Mouse (Mus musculus) midbrain, embryonic 15.5 days (tissue): ENCODE measurements at regions not wholly inside any gene's neighbourhood (a gene's known extent, or its start where the extent isn't known, plus 50 kb on each side); places are given as distances from the start of the nearest gene placed in this dataset.

Experiments used
- ATAC-seq: fragments of 200-750 bp; cut with Nextera tagmentation; replicated peaks from 2 replicates; pipeline ENCODE4 v1.8.0; 2017; ENCODE audit warnings: moderate TSS enrichment
- H3K27ac ChIP-seq: fragments of 300-500 bp; sonication (generic); 2 replicates; pipeline ENCODE4 v1.5.1; 2015; ENCODE audit warnings: mild to moderate bottlenecking, inconsistent platforms
- H3K27me3 ChIP-seq: fragments of 300-500 bp; sonication (generic); replicated peaks from 2 replicates; pipeline ENCODE4 v1.6.1; 2015; ENCODE audit warnings: inconsistent platforms
- H3K36me3 ChIP-seq: fragments of 300-500 bp; sonication (generic); replicated peaks from 2 replicates; pipeline ENCODE4 v1.6.1; 2015; ENCODE audit warnings: inconsistent platforms
- H3K4me1 ChIP-seq: fragments of 300-500 bp; sonication (generic); 2 replicates; pipeline ENCODE4 v1.6.1; 2015; ENCODE audit warnings: inconsistent platforms
- H3K4me2 ChIP-seq: fragments of 300-500 bp; sonication (generic); 2 replicates; pipeline ENCODE4 v1.6.1; 2015; ENCODE audit warnings: inconsistent platforms, mild to moderate bottlenecking, moderate library complexity
- H3K4me3 ChIP-seq: fragments of 300-500 bp; sonication (generic); 2 replicates; pipeline ENCODE4 v1.5.1; 2015; ENCODE audit warnings: mild to moderate bottlenecking, inconsistent platforms
- H3K9ac ChIP-seq: fragments of 300-500 bp; sonication (generic); 2 replicates; pipeline ENCODE4 v1.6.1; 2015; ENCODE audit warnings: mild to moderate bottlenecking, inconsistent platforms
- H3K9me3 ChIP-seq: fragments of 300-500 bp; sonication (generic); 2 replicates; pipeline ENCODE4 v1.6.1; 2016; ENCODE audit warnings: inconsistent platforms
- WGBS: fragments of 180-500 bp; shearing (Covaris S2); methylation state at CpG from one replicate; pipeline ENCODE4 v1.1.7; 2015; ENCODE audit warnings: mixed read lengths; 5-methylcytosine and 5-hydroxymethylcytosine counted together

DNA sequence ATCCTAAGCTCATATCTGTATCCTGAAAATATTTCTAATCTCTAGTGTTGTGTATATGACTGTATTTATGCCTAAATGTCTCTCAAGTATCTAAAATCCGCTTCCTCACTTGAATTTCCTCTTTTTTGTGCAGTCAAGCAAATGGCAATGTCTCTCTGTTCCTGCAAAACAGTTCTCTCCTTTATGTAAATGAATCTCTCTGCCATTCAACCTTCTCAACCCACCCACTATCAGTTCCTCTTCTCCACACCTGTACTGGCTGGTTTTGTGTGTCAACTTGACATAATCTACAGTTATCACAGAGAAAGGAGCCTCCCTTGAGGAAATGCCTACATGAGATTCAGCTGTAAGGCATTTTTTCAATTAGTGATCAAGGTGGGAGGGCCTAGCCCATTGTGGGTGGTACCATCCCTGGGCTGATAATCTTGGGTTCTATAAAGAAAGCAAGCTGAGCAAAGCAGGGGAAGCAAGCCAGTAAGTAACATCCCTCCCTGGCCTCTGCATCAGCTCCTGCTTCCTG, 375.5 kb downstream of the Synb start:
- H3K9ac ChIP-seq, result no peak overlapping the region
- H3K27me3 ChIP-seq, result no peaks in the 10 kb centered on the region
- H3K36me3 ChIP-seq, result no peaks in the 10 kb centered on the region
- H3K27ac ChIP-seq, result no peak overlapping the region
- no peak overlapping the region for H3K4me2 ChIP-seq
- WGBS, result 88% methylated on average over 1 of the region's 1 CpGs
- H3K9me3 ChIP-seq, result no peaks in the 10 kb centered on the region
- no peak overlapping the region for H3K4me3 ChIP-seq
- peaks cover 13% of the 10 kb centered on the region for H3K4me1 ChIP-seq
- no peak for ATAC-seq

DNA sequence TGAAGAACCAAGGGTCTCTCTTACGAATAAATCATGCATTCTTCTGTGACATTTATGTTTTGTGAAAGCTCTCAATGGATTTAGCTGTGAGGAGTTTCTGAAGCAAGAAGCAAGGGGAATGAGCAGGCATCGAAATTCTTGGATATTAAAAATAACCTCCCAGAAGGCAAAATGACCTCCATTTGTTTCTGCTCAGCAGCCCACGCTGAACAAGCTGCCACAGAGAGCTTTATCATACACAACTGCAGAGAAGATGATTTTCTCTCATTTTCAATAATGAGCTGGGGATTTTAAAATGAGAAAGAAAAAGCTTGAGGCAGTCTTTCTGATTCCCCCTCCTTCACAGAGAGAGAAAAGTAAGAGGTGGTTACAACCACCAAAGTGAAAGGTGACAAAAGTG, 394.2 kb downstream of the Synb start:
- WGBS, result 69% methylated on average over 3 of the region's 3 CpGs
- Histone ChIP-seq H3K4me1 (no peaks in the 10 kb centered on the region), H3K9me3 (no peaks in the 10 kb centered on the region), H3K4me3 (no peak overlapping the region), H3K4me2 (no peak overlapping the region), H3K27me3 (no peaks in the 10 kb centered on the region), H3K9ac (no peak overlapping the region), H3K27ac (no peak overlapping the region), H3K36me3 (no peaks in the 10 kb centered on the region)
- no peak for ATAC-seq

DNA sequence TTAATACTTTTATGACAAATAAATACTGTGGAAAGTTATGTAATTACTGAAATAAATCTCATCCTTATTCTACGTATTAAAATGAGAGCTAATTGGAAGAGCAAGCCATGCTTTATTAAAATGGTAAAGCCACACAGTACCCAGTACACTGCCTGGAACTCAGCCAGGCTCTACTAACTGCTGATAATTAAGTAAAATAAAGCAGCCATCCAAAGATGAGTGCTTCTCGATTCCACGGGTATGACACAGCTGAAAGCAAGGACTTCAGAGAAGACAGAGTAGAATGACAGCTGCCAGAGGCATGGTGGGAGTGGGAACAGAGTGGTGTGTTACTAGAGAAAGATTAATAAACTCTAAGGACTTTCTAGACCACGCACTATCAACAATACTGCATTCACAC, 416.9 kb downstream of the Synb start:
- Histone ChIP-seq H3K4me1 (no peaks in the 10 kb centered on the region), H3K9ac (no peak overlapping the region), H3K27me3 (no peaks in the 10 kb centered on the region), H3K27ac (no peak overlapping the region), H3K9me3 (no peaks in the 10 kb centered on the region), H3K4me3 (no peak overlapping the region), H3K36me3 (no peaks in the 10 kb centered on the region), H3K4me2 (no peak overlapping the region)
- WGBS, result 74% methylated on average over 4 of the region's 4 CpGs
- no peak for ATAC-seq

DNA sequence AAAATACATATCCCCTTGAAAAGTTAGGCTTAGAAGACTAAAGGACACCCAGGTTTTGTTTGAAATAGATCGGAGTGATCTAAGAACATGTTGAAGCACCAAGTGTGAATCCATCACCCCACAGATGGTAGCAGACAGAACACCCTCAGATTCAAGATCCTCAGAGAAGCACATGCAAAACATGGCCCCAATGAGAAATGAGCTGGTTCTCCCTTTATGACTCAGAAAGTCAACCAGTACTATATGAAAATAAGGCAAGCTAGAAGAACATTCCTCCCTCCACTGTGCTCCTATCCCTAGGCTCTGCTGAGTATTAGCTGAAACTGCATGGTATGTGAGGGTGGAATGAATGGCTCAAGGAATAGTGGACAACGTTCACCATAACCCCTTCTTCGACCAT, 433.0 kb downstream of the Synb start:
- ATAC-seq, result no peak
- H3K9me3 ChIP-seq, result no peaks in the 10 kb centered on the region
- H3K4me3 ChIP-seq, result no peak overlapping the region
- no peak overlapping the region for H3K4me2 ChIP-seq
- no peaks in the 10 kb centered on the region for H3K4me1 ChIP-seq
- no peaks in the 10 kb centered on the region for H3K36me3 ChIP-seq
- H3K27ac ChIP-seq, result no peak overlapping the region
- no peaks in the 10 kb centered on the region for H3K27me3 ChIP-seq
- 90% methylated on average over 3 of the region's 3 CpGs for WGBS
- no peak overlapping the region for H3K9ac ChIP-seq

DNA sequence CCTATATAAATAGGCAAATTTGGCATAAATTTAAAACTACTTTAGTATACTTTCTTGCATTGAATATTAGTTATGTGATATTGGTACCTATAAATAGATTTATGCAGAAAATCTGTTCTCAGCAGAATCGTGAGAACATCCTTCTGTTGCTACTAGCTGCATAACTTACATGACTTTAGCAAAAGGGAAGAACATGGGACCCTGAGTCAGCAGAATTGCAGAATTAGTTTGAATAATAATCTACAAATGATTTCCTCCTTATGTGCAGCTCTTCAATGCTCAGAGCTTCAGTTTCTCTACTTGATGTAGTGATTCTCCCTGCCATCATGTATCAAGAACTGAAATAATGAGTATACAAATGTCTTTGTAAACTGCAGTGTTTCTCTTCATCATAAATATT, 436.2 kb downstream of the Synb start:
- Histone ChIP-seq H3K4me2 (no peak overlapping the region), H3K9me3 (no peaks in the 10 kb centered on the region), H3K36me3 (no peaks in the 10 kb centered on the region), H3K9ac (no peak overlapping the region), H3K27ac (no peak overlapping the region), H3K27me3 (no peaks in the 10 kb centered on the region), H3K4me3 (no peak overlapping the region), H3K4me1 (no peaks in the 10 kb centered on the region)
- no peak for ATAC-seq
- WGBS, result 77% methylated on average over 1 of the region's 1 CpGs

DNA sequence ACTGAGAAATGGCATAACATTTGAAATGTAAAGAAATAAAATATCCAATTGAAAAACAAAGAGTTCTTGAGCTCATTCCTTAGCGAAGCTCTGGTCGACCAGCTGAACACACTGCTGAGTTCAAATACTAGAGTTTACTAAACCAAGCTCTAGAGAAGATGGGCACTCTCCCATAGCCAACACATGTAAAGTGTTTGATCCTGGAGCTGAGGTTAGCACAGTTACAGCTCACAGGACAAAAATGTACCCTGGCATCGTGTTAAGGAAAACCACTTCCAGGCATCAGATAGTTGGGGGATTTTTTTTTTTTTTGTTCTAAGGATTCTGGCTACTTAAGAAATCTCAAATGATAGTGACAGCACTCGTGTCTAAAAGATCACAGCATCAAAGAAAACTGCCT, 445.6 kb downstream of the Synb start:
- no peaks in the 10 kb centered on the region for H3K27me3 ChIP-seq
- H3K4me2 ChIP-seq, result no peak overlapping the region
- H3K4me1 ChIP-seq, result no peaks in the 10 kb centered on the region
- H3K36me3 ChIP-seq, result no peaks in the 10 kb centered on the region
- H3K27ac ChIP-seq, result no peak overlapping the region
- no peaks in the 10 kb centered on the region for H3K9me3 ChIP-seq
- no peak overlapping the region for H3K4me3 ChIP-seq
- 86% methylated on average over 4 of the region's 4 CpGs for WGBS
- no peak for ATAC-seq
- H3K9ac ChIP-seq, result no peak overlapping the region

DNA sequence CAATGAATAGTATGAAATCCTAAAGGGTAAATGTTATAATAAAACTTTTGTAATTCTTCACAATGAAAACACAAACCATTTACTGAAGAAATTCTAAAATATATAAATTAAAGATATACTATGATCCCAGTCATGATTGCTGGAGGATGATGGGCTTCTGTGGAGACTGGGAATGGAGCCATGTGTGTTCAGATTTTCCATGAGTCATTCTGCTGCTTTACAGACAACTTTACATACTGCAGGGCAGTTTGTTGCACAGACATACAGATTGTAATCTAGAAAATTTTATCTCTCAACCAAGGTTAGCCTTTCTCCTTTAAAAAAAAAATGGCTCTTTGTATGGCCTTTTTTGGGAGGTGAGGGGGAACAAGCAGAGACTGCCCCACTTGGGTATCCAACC, 446.5 kb downstream of the Synb start:
- no peak for ATAC-seq
- no peaks in the 10 kb centered on the region for H3K9me3 ChIP-seq
- H3K27ac ChIP-seq, result no peak overlapping the region
- no peaks in the 10 kb centered on the region for H3K36me3 ChIP-seq
- H3K4me3 ChIP-seq, result no peak overlapping the region
- no peaks in the 10 kb centered on the region for H3K27me3 ChIP-seq
- H3K4me1 ChIP-seq, result no peaks in the 10 kb centered on the region
- H3K4me2 ChIP-seq, result no peak overlapping the region
- no peak overlapping the region for H3K9ac ChIP-seq

DNA sequence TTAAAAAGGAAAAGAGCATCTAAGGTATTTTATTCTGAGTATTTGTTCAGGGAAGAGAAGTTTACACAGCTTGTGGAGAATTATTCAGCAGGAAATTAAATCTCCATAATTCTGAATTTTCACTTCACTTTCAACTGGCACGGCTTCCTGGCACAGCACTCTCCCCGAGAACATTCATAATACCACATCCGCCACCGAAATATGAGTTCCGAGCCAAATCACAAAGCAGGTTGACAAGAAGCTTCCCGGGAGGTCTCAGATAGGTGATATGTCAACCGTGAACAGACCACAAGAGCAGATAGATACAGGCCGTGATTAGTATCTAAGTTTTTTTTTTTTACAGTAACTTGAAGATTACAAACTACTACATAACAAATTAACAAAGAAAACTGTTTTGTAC, 473.9 kb downstream of the Synb start:
- no peaks in the 10 kb centered on the region for H3K4me1 ChIP-seq
- H3K9ac ChIP-seq, result no peak overlapping the region
- no peaks in the 10 kb centered on the region for H3K27me3 ChIP-seq
- H3K36me3 ChIP-seq, result no peaks in the 10 kb centered on the region
- WGBS, result 87% methylated on average over 8 of the region's 8 CpGs
- no peak overlapping the region for H3K4me3 ChIP-seq
- no peak overlapping the region for H3K27ac ChIP-seq
- H3K4me2 ChIP-seq, result no peak overlapping the region
- no peak for ATAC-seq
- H3K9me3 ChIP-seq, result no peaks in the 10 kb centered on the region

DNA sequence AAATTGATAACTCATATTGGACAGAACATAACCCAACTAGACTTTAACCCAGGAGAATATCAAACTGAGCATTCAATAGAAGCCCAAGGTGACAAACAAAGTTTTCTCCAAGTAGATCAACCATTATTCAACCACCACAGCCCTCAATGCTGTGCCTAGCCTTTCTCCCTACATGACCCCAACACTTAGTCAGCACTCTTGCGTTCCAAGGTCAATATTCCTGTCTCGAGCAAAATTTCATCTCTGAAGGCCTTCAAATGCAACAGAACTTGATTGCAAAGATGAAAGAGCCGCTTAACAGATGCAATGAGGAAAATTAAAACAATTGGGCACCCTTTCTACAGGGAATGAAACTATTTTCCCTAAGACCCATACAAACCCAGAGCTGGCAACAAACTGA, 485.1 kb downstream of the Synb start:
- H3K9me3 ChIP-seq, result no peaks in the 10 kb centered on the region
- H3K27ac ChIP-seq, result no peak overlapping the region
- no peaks in the 10 kb centered on the region for H3K27me3 ChIP-seq
- WGBS, result 90% methylated on average over 3 of the region's 3 CpGs
- H3K9ac ChIP-seq, result no peak overlapping the region
- no peak for ATAC-seq
- H3K36me3 ChIP-seq, result no peaks in the 10 kb centered on the region
- no peak overlapping the region for H3K4me3 ChIP-seq
- no peaks in the 10 kb centered on the region for H3K4me1 ChIP-seq
- no peak overlapping the region for H3K4me2 ChIP-seq

DNA sequence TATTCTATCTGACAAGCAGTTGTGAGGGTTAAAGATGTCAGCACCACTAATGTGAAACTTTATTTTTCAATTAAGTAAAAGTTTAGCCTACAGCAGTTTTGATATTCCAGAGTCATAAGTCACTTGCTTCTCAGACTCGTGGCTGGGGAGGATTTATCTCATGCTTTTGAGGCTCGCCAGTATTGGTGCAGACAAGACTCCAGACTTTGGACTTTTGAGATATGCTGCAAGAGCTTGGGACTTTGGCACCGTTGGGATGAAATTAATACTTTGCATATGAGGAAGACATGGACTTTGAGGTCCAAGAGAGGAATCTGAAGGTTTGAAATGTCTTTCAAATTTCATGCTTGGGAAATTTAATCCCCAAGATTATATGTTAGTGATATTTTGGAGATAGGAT, 486.2 kb downstream of the Synb start:
- Histone ChIP-seq H3K9ac (no peak overlapping the region), H3K27me3 (no peaks in the 10 kb centered on the region), H3K9me3 (no peaks in the 10 kb centered on the region), H3K4me3 (no peak overlapping the region), H3K4me1 (no peaks in the 10 kb centered on the region), H3K27ac (no peak overlapping the region), H3K36me3 (no peaks in the 10 kb centered on the region), H3K4me2 (no peak overlapping the region)
- ATAC-seq, result no peak
- 81% methylated on average over 3 of the region's 3 CpGs for WGBS

DNA sequence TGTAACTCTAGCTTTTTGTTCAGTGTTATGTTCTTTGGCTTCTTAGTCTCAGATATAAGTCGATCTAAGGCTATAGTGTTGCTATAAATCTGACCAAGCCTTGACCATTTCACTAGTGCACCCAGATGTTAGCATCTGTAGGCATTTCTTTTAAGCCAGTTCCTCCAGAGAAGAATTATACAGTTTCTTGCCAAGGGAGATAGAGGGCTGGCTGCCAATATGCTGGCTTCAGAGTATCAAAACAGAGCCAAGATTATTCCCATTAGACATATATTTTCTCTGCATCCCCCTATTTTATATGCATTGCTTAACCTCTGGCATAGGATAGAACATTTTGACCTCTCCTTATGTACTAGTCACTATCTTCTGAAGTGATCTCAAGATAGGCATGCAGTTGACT, 487.5 kb downstream of the Synb start:
- Histone ChIP-seq H3K9me3 (no peaks in the 10 kb centered on the region), H3K36me3 (no peaks in the 10 kb centered on the region), H3K27me3 (no peaks in the 10 kb centered on the region), H3K27ac (no peak overlapping the region), H3K4me3 (no peak overlapping the region), H3K9ac (no peak overlapping the region), H3K4me2 (no peak overlapping the region), H3K4me1 (no peaks in the 10 kb centered on the region)
- 92% methylated on average over 1 of the region's 1 CpGs for WGBS
- ATAC-seq, result no peak

DNA sequence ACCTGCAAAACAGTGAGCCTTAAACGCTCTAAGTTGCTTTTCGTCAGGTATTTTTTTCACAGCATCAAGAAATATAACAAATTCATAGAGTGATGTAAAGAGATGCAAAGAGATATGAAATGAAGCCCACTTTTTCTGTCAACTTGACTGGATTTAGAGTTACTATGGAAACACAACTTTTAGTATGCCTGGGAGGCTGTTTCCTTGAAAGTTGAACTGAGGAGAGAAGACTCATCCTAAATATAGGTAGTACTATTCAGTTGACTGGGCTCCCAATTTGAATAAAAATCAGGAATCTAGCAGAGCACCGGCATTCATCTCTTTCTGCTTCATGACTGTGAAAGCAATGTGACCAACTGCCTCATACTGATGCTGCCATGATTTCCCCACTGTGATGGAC, 509.7 kb downstream of the Synb start:
- ATAC-seq, result no peak
- no peak overlapping the region for H3K9ac ChIP-seq
- H3K4me2 ChIP-seq, result no peak overlapping the region
- no peaks in the 10 kb centered on the region for H3K4me1 ChIP-seq
- 91% methylated on average over 3 of the region's 3 CpGs for WGBS
- H3K27me3 ChIP-seq, result no peaks in the 10 kb centered on the region
- no peaks in the 10 kb centered on the region for H3K36me3 ChIP-seq
- no peaks in the 10 kb centered on the region for H3K9me3 ChIP-seq
- H3K4me3 ChIP-seq, result no peak overlapping the region
- no peak overlapping the region for H3K27ac ChIP-seq

DNA sequence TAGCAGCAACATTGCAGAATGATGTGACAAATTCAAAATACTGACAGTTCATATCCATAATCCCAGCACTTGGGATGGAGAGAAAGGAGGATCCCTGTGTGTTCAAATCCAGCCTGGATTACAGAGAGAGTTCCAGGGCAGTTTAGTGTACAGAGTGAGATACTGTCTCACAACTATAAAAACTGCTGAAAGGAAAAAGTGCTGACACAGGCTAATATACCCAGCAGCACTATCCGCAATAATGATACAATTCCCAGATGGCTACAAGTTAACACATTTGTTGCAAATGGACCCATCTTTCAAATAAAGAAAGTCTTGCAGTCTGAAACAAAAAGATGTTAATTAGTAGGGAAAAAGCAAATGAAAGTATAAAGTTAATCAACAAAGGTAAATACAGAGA, 510.9 kb downstream of the Synb start:
- H3K4me2 ChIP-seq, result no peak overlapping the region
- H3K9me3 ChIP-seq, result no peaks in the 10 kb centered on the region
- WGBS, result 96% methylated on average over 1 of the region's 1 CpGs
- ATAC-seq, result no peak
- no peaks in the 10 kb centered on the region for H3K27me3 ChIP-seq
- H3K4me1 ChIP-seq, result no peaks in the 10 kb centered on the region
- H3K4me3 ChIP-seq, result no peak overlapping the region
- H3K9ac ChIP-seq, result no peak overlapping the region
- no peaks in the 10 kb centered on the region for H3K36me3 ChIP-seq
- no peak overlapping the region for H3K27ac ChIP-seq

DNA sequence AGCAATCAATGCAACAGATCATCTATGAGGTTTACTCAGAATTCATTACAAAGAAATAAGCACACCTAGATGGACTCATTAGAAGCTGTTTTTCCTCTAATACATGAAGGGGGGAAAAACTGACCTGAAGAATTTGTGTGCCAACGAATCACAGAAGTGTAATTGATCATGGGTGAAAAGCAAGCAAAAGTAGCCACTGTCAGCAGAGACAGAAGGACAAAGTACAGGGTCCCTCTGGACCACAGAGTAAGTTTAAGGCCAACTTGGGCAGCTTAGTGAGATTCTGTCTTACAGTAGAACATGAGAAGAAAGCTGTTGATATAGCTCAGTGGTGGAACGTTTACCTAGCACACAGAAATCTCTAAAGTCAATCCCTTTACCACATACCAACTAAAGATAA, 523.7 kb downstream of the Synb start:
- Histone ChIP-seq H3K4me3 (no peak overlapping the region), H3K36me3 (no peaks in the 10 kb centered on the region), H3K4me2 (no peak overlapping the region), H3K27me3 (no peaks in the 10 kb centered on the region), H3K27ac (no peak overlapping the region), H3K9me3 (no peaks in the 10 kb centered on the region), H3K9ac (no peak overlapping the region), H3K4me1 (no peaks in the 10 kb centered on the region)
- 87% methylated on average over 2 of the region's 2 CpGs for WGBS
- no peak for ATAC-seq
